ENCODE assay signal across 21 mouse cellular contexts in genomic region chr3:21948074-21948659, GRCm38 (mm10).
A peak's percentile ranks its signal among the peaks of the same experiment; 100 is the strongest.
DNase-seq lines count a peak whose midpoint lies in the region; ATAC-seq and TF ChIP-seq lines count a peak whose summit lies in the region.
"Had no signal": no experiment of that assay in that cellular context is flagged by ENCODE, and none has a peak within 500 bp of the region (broad histone marks: within the 10 kb centered on the region; RNA-seq: fewer than 3 reads in every experiment).

No protein-coding gene starts in this region.

- H3K27me3 ChIP-seq in forebrain, embryonic 10.5 days (ENCODE audit: poor library complexity, severe bottlenecking): no peaks in the 10 kb centered on the region
- no peaks in the 10 kb centered on the region for H3K27me3 ChIP-seq in forebrain, embryonic 16.5 days (replicated peaks; ENCODE audit: control insufficient read depth, insufficient read depth, low read length)
- H3K27me3 ChIP-seq in kidney, embryonic 15.5 days: no peaks in the 10 kb centered on the region
- no peaks in the 10 kb centered on the region for H3K27me3 ChIP-seq in kidney, adult 2 months (replicated peaks; ENCODE audit: control insufficient read depth, insufficient read depth, low read length)
- H3K27me3 ChIP-seq in neural tube, embryonic 12.5 days (replicated peaks): no peaks in the 10 kb centered on the region
- no peaks in the 10 kb centered on the region for H3K27me3 ChIP-seq in neural tube, embryonic 14.5 days (ENCODE audit: control insufficient read depth, insufficient read depth, low read length)
- H3K27me3 ChIP-seq: heart, embryonic 15.5 days had no signal

- H3K9me3 ChIP-seq in forebrain, embryonic 10.5 days: no peaks in the 10 kb centered on the region
- H3K9me3 ChIP-seq in forebrain, embryonic 16.5 days (ENCODE audit: control insufficient read depth, low read length): no peaks in the 10 kb centered on the region
- no peaks in the 10 kb centered on the region for H3K9me3 ChIP-seq in kidney, embryonic 15.5 days (replicated peaks)
- H3K9me3 ChIP-seq in neural tube, embryonic 12.5 days: no peaks in the 10 kb centered on the region
- no peaks in the 10 kb centered on the region for H3K9me3 ChIP-seq in neural tube, embryonic 14.5 days (ENCODE audit: control insufficient read depth, low read length)
- H3K9me3 ChIP-seq: heart, embryonic 15.5 days had no signal

- no peak overlapping the region for H3K4me3 ChIP-seq in forebrain, embryonic 10.5 days
- no peak overlapping the region for H3K4me3 ChIP-seq in forebrain, embryonic 16.5 days (replicated peaks; ENCODE audit: low read length)
- H3K4me3 ChIP-seq in kidney, embryonic 15.5 days (replicated peaks): no peak overlapping the region
- no peak overlapping the region for H3K4me3 ChIP-seq in kidney, adult 2 months (ENCODE audit: insufficient read depth, low read depth, low read length)
- no peak overlapping the region for H3K4me3 ChIP-seq in neural tube, embryonic 12.5 days
- no peak overlapping the region for H3K4me3 ChIP-seq in neural tube, embryonic 14.5 days (ENCODE audit: low read depth, low read length)
- H3K4me3 ChIP-seq: heart, embryonic 15.5 days; myocyte had no signal

- peaks cover 25% of the 10 kb centered on the region for H3K4me1 ChIP-seq in forebrain, embryonic 10.5 days
- H3K4me1 ChIP-seq in forebrain, embryonic 16.5 days (replicated peaks; ENCODE audit: control insufficient read depth, insufficient read depth, low read length): peaks cover 5% of the 10 kb centered on the region; the same call in 1 of the 2 replicates
- H3K4me1 ChIP-seq in kidney, embryonic 15.5 days: peaks cover 26% of the 10 kb centered on the region
- H3K4me1 ChIP-seq in kidney, adult 2 months (ENCODE audit: control insufficient read depth, insufficient read depth, low read length): peaks cover 7% of the 10 kb centered on the region
- peaks cover 18% of the 10 kb centered on the region for H3K4me1 ChIP-seq in neural tube, embryonic 12.5 days
- peaks cover 3% of the 10 kb centered on the region; the same call in 1 of the 2 replicates for H3K4me1 ChIP-seq in neural tube, embryonic 14.5 days (ENCODE audit: control insufficient read depth, insufficient read depth, low read length)

- DNase-seq in forebrain, embryonic 10.5 days (ENCODE audit: extremely low spot score, low spot score): no peak
- DNase-seq in kidney, adult 2 months: no peak
- DNase-seq in neural tube, embryonic 10.5 days (ENCODE audit: extremely low spot score, low spot score): no peak
- no peak for DNase-seq in Muller cell, postnatal 12 days (ENCODE audit: inconsistent ontology term)
- DNase-seq: adrenal gland, postnatal 10 days; cerebellum, adult 8-10 months; cerebellum, postnatal 36 days; gastrocnemius, postnatal 36 days; heart, postnatal 36 days; kidney, adult 8-10 months; kidney, postnatal 14 days; left cerebral cortex, postnatal 4 days; liver; lung, postnatal 4 days; thymus, postnatal 14 days had no signal

- no peaks in the 10 kb centered on the region for H3K36me3 ChIP-seq in forebrain, embryonic 10.5 days (replicated peaks)
- H3K36me3 ChIP-seq in forebrain, embryonic 16.5 days (ENCODE audit: control insufficient read depth, insufficient read depth): no peaks in the 10 kb centered on the region
- H3K36me3 ChIP-seq in kidney, embryonic 15.5 days: no peaks in the 10 kb centered on the region
- no peaks in the 10 kb centered on the region for H3K36me3 ChIP-seq in kidney, adult 2 months (ENCODE audit: control insufficient read depth, insufficient read depth, low read length)
- H3K36me3 ChIP-seq in neural tube, embryonic 12.5 days: no peaks in the 10 kb centered on the region
- no peaks in the 10 kb centered on the region for H3K36me3 ChIP-seq in neural tube, embryonic 14.5 days (ENCODE audit: control insufficient read depth, insufficient read depth, low read length)
- H3K36me3 ChIP-seq: heart, embryonic 15.5 days had no signal

- ATAC-seq in forebrain, embryonic 16.5 days: no peak
- no peak; the same call in 1 of the 2 replicates for ATAC-seq in kidney, embryonic 15.5 days (replicated peaks; ENCODE audit: low FRiP score)
- peak; percentile 31 for ATAC-seq in neural tube, embryonic 12.5 days (ENCODE audit: low FRiP score, low read depth)
- peak; percentile 49 for ATAC-seq in neural tube, embryonic 14.5 days (ENCODE audit: low read depth)

- no peak overlapping the region for H3K4me2 ChIP-seq in forebrain, embryonic 16.5 days (ENCODE audit: low read length)
- no peak overlapping the region for H3K4me2 ChIP-seq in kidney, embryonic 15.5 days
- H3K4me2 ChIP-seq in neural tube, embryonic 12.5 days (replicated peaks): no peak overlapping the region
- H3K4me2 ChIP-seq in neural tube, embryonic 14.5 days (ENCODE audit: low read depth, low read length): no peak overlapping the region
- H3K4me2 ChIP-seq: heart, embryonic 15.5 days had no signal

- no peak overlapping the region for H3K9ac ChIP-seq in forebrain, embryonic 16.5 days (replicated peaks; ENCODE audit: low read depth, low read length)
- H3K9ac ChIP-seq in kidney, embryonic 15.5 days: no peak overlapping the region
- no peak overlapping the region for H3K9ac ChIP-seq in neural tube, embryonic 12.5 days
- H3K9ac ChIP-seq in neural tube, embryonic 14.5 days (replicated peaks; ENCODE audit: low read depth, low read length): no peak overlapping the region
- H3K9ac ChIP-seq: heart, embryonic 15.5 days had no signal

- no peak for TF ChIP-seq CTCF in kidney, adult 2 months (conservative IDR thresholded peaks at IDR 0.05; ENCODE audit: insufficient read depth, insufficient read length, low read depth, low read length)

- 0 out of 2 replicates have a peak overlapping the region, but pooled peaks have one; percentile 2 for H3K27ac ChIP-seq in forebrain, embryonic 10.5 days
- no peak overlapping the region for H3K27ac ChIP-seq in forebrain, embryonic 16.5 days (ENCODE audit: low read length)
- peak overlapping the region; percentile 37; the same call in 1 of the 2 replicates for H3K27ac ChIP-seq in kidney, embryonic 15.5 days
- no peak overlapping the region for H3K27ac ChIP-seq in kidney, adult 2 months (ENCODE audit: insufficient read depth, low read depth, low read length)
- no peak overlapping the region for H3K27ac ChIP-seq in neural tube, embryonic 12.5 days
- H3K27ac ChIP-seq in neural tube, embryonic 14.5 days (ENCODE audit: low read depth, low read length): no peak overlapping the region
- H3K27ac ChIP-seq: heart, embryonic 15.5 days had no signal

- WGBS in forebrain, embryonic 10.5 days: 63% methylated on average over 4 of the region's 4 CpGs
- WGBS in forebrain, embryonic 16.5 days: 69% methylated on average over 4 of the region's 4 CpGs
- 68% methylated on average over 4 of the region's 4 CpGs for WGBS in kidney, embryonic 15.5 days
- WGBS in kidney, adult 2 months: 84% methylated on average over 4 of the region's 4 CpGs
- 55% methylated on average over 4 of the region's 4 CpGs for WGBS in neural tube, embryonic 12.5 days
- 51% methylated on average over 4 of the region's 4 CpGs for WGBS in neural tube, embryonic 14.5 days

- TF ChIP-seq POLR2A in kidney, adult 2 months (IDR thresholded peaks at IDR 0.05; ENCODE audit: low read depth, low read length): no peak

Comparison
In these comparisons a context has a peak if more than half of its experiments do, and no peak if none do; other contexts are left out.
1. H3K27ac ChIP-seq: peak in forebrain, embryonic 10.5 days (single experiment) and kidney, embryonic 15.5 days (single experiment); none in forebrain, embryonic 16.5 days (single experiment), kidney, adult 2 months (single experiment), neural tube, embryonic 12.5 days (single experiment) and neural tube, embryonic 14.5 days (single experiment).
2. ATAC-seq: peak in neural tube, embryonic 12.5 days (single experiment) and neural tube, embryonic 14.5 days (single experiment); none in forebrain, embryonic 16.5 days (single experiment) and kidney, embryonic 15.5 days (single experiment).